Mouse (Mus musculus) E14TG2a.4 (cell line): ENCODE data around the gene Olfr984.

Experiments
- H3K27me3 ChIP-seq: 2 replicates; pipeline ENCODE4 v1.6.1; 2014; ENCODE audit warnings: low read length, control low read depth; ENCODE audit not compliant: insufficient read depth
- H3K36me3 ChIP-seq: 2 replicates; pipeline ENCODE4 v1.6.1; 2014; ENCODE audit warnings: low read length, control low read depth; ENCODE audit not compliant: insufficient read depth
- H3K4me1 ChIP-seq: replicated peaks from 2 replicates; pipeline ENCODE4 v1.6.1; 2014; ENCODE audit warnings: low read depth, low read length, control low read depth
- H3K4me3 ChIP-seq: replicated peaks from 2 replicates; pipeline ENCODE4 v1.5.1; 2014; ENCODE audit warnings: mild to moderate bottlenecking, low read length
- H3K9me3 ChIP-seq: 2 replicates; pipeline ENCODE4 v1.6.1; 2014; ENCODE audit warnings: low read length, control low read depth
- CTCF ChIP-seq: conservative IDR thresholded peaks from 2 replicates; pipeline ENCODE4 v1.5.1; 2014; ENCODE audit warnings: low read length
- NANOG ChIP-seq: IDR thresholded peaks from 2 replicates; pipeline ENCODE4 v1.6.1; 2014; ENCODE audit warnings: borderline replicate concordance, low read length, mixed read lengths
- POU5F1 ChIP-seq: IDR thresholded peaks from 2 replicates; pipeline ENCODE4 v1.6.1; 2014; ENCODE audit warnings: low read length, borderline replicate concordance

Gene Olfr984

DNA sequence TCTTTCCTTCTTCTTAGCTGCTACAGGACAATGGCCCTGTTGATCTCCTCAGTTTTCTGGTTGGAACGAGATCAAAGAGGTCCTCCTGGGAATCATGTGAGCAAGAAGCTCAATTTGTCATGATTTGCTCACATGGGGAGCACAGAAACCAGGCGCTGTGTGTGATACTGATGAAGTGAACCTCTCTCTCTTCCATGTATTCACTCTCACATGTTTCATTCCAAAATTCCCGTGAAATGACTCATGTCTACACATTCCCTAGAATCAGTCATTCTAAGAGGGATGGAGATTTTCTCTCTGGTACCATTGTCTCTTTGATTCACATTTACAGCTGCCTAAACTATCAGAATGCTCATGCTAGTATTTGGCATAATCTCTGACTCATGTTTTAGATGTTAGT lies 19.2 kb downstream of the Olfr984 start:
- Histone ChIP-seq H3K9me3 (0 out of 2 replicates have a peak, but pooled peaks cover 3% of the 10 kb centered on the region), H3K4me3 (no peak overlapping the region), H3K4me1 (no peaks in the 10 kb centered on the region), H3K36me3 (no peaks in the 10 kb centered on the region), H3K27me3 (no peaks in the 10 kb centered on the region)
- TF ChIP-seq CTCF = no peak
- no peak for TF ChIP-seq NANOG
- TF ChIP-seq POU5F1 = no peak

DNA sequence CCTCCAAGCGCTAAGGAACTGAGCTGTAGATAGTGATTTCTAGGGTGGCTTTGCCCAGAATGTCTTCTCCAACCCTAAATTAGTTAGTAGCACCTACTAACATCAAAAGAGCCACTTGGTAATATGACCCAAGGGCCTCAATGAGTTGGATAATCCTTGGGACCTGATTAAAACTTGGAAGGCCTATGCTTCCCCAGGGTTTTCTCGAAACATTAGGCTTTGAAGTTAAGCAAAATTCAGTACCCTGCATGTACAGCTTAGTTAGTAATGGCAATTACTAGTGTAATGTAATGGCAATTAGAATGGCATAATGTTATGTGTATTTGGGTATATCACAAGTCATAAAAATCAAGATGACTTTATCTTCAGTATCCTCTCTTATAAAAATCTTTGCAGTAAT lies 20.5 kb downstream of the Olfr984 start, which contains the start of gene Olfr983:
TSS of gene Olfr983 (minus strand) at position 101 of the 400 bp plus-strand sequence.
- Histone ChIP-seq H3K4me1 (no peaks in the 10 kb centered on the region), H3K4me3 (no peak within 1 kb of the TSS), H3K27me3 (no peaks in the 10 kb centered on the region), H3K9me3 (0 out of 2 replicates have a peak, but pooled peaks cover 3% of the 10 kb centered on the region), H3K36me3 (no peaks in the 10 kb centered on the region)
- no peak for TF ChIP-seq NANOG

DNA sequence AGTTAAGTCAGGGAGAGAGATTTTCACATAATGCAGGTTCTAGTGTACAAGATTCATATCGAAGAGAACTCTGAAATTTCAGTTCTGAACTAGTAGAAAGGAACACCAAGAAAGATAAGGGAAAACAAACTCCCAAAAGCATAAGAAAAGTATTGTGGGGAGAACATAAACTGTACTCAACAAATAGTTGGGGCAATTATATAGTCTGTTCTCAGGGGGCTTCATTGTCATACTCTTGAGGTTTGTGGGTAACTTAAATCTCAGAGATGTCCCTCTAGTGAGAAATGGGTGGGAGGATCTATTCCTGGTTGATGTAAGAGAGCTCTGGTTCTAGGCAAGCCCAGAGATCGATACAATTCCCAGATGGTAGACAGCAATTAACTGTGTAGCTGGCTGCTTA lies 40.5 kb downstream of the Olfr984 start, which contains the start of gene Olfr982:
TSS of gene Olfr982 (plus strand) at position 301 of the 400 bp plus-strand sequence.
- Histone ChIP-seq H3K4me1 (peaks cover 9% of the 10 kb centered on the region; the same call in 1 of the 2 replicates), H3K27me3 (peaks cover 11% of the 10 kb centered on the region), H3K36me3 (no peaks in the 10 kb centered on the region), H3K9me3 (no peaks in the 10 kb centered on the region), H3K4me3 (peak within 1 kb of the TSS; percentile 58)
- TF ChIP-seq NANOG = no peak
- TF ChIP-seq CTCF = no peak
- TF ChIP-seq POU5F1 = no peak

DNA sequence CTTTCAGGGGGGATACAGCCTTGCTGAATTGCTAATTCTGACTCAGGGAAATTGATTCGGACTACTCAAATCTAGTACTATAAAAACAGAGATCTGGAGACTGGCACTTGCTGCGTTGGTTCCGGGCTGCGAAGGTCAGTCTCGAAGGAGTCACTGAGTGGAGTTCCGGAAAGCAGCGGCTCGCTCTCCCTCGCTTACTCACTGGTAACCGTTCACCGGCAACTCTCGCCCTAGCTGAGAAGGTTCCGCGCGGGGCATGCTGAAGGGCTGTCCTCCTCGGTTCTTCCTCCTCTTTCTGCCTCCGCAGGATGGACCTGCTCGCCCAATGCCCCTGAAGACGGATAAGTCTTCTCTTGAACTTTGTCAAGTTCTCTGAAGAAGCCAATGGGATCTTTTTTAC lies 63.9 kb downstream of the Olfr984 start:
- H3K9me3 ChIP-seq = no peaks in the 10 kb centered on the region
- peaks cover 4% of the 10 kb centered on the region for H3K4me1 ChIP-seq
- no peaks in the 10 kb centered on the region for H3K36me3 ChIP-seq
- no peak overlapping the region for H3K4me3 ChIP-seq
- no peaks in the 10 kb centered on the region for H3K27me3 ChIP-seq
- TF ChIP-seq NANOG (no peak), POU5F1 (no peak), CTCF (no peak)
